Mouse (Mus musculus) neutrophil, adult 5-6 weeks (primary cell): ENCODE measurements around the gene Ptger4. TPM values are rescaled to one million over a fixed set of nuclear protein-coding genes. Genes with fewer than 3 reads are reported as not detected.

ENCODE experiments used
- ATAC-seq: fragments of 151-379, 151-347 bp; 2 replicates; pipeline ENCODE4 v1.8.0; 2017; ENCODE audit warnings: mild to moderate bottlenecking, moderate TSS enrichment; ENCODE audit not compliant: insufficient number of reproducible peaks, poor library complexity, low FRiP score, severe bottlenecking; ENCODE audit errors: extremely low read depth
- total RNA-seq: library from RNA; stranded (forward); fragments of 200-1000 nt; gene quantifications from 2 replicates; pipeline ENCODE4 v1.2.3, GENCODE M21; 2017

Gene Ptger4
- total RNA-seq, 1 experiment from 2014 or later = 9.0 TPM

- no peak for ATAC-seq
These were observed 57.7 kb downstream of the Ptger4 start for GRCm38 (mm10) chr15:5186293-5186675.

GRCm38 (mm10) chr15:5185366-5186292, 58.4 kb downstream of the Ptger4 start, which contains the start of gene Ttc33:
Gene Ttc33, plus strand, starts transcription at chr15:5185525.
- peak; percentile 52; the same call in 1 of the 2 replicates for ATAC-seq

GRCm38 (mm10) chr15:5184668-5185330, 59.2 kb downstream of the Ptger4 start:
- no peak for ATAC-seq

GRCm38 (mm10) chr15:5173217-5173820, 70.7 kb downstream of the Ptger4 start:
- ATAC-seq = no peak

- no peak for ATAC-seq
These were observed 78.7 kb downstream of the Ptger4 start for GRCm38 (mm10) chr15:5165121-5165773.

- no peak for ATAC-seq
These were observed 85.2 kb downstream of the Ptger4 start for GRCm38 (mm10) chr15:5158827-5159226.

- ATAC-seq = no peak
These were observed 86.6 kb downstream of the Ptger4 start for GRCm38 (mm10) chr15:5157386-5157785.

Other genes starting within 250 kb of the Ptger4 start
- not detected in 2 replicates for gene C7, start 180.4 kb downstream of the Ptger4 start, total RNA-seq
- 52.0 and 68.9 TPM in 2 replicates for gene Card6, start 135.6 kb downstream of the Ptger4 start, total RNA-seq
- 499 and 563 TPM in 2 replicates for gene Rpl37, start 127.5 kb downstream of the Ptger4 start, total RNA-seq
- 37.2 and 38.1 TPM in 2 replicates for gene Prkaa1, start 100.3 kb downstream of the Ptger4 start, total RNA-seq
- gene Ttc33, start 58.7 kb downstream of the Ptger4 start, total RNA-seq = 49.3 and 51.8 TPM in 2 replicates